Comparison of ENCODE assay signal across 9 mouse cellular contexts in genomic region chr7:89370917-89371316, GRCm38 (mm10). TPM values are rescaled to one million over a fixed set of nuclear protein-coding genes. Genes with fewer than 3 reads are reported as not detected.
DNase-seq lines count a peak whose midpoint lies in the region; ATAC-seq and TF ChIP-seq lines count a peak whose summit lies in the region.
"Had no signal": no experiment of that assay in that cellular context is flagged by ENCODE, and none has a peak within 500 bp of the region (broad histone marks: within the 10 kb centered on the region; RNA-seq: fewer than 3 reads in every experiment).

No protein-coding gene starts in this region.

- no peak overlapping the region for H3K9ac ChIP-seq in kidney, postnatal 0 days (ENCODE audit: low read depth, low read length)
- H3K9ac ChIP-seq: liver, embryonic 13.5 days had no signal

- no peaks in the 10 kb centered on the region for H3K27me3 ChIP-seq in kidney, postnatal 0 days (ENCODE audit: insufficient read depth, low read length)
- H3K27me3 ChIP-seq: liver, embryonic 13.5 days had no signal

- no peaks in the 10 kb centered on the region for H3K36me3 ChIP-seq in kidney, postnatal 0 days (ENCODE audit: insufficient read depth, low read length)
- H3K36me3 ChIP-seq: liver, embryonic 13.5 days had no signal

- TF ChIP-seq CTCF in kidney, postnatal 0 days (IDR thresholded peaks at IDR 0.05; ENCODE audit: low read depth): peak; percentile 62

- H3K4me2 ChIP-seq in kidney, postnatal 0 days (ENCODE audit: low read length): no peak overlapping the region
- H3K4me2 ChIP-seq: liver, embryonic 13.5 days had no signal

- ATAC-seq in kidney, postnatal 0 days (replicated peaks; ENCODE audit: low FRiP score, low read depth): no peak

- no peak overlapping the region for H3K4me3 ChIP-seq in kidney, postnatal 0 days (replicated peaks; ENCODE audit: low read depth, low read length)
- H3K4me3 ChIP-seq: liver, embryonic 13.5 days had no signal

- DNase-seq in adrenal gland, adult 2 months: peak; percentile 58
- DNase-seq in adrenal gland, adult 18-20 months (ENCODE audit: low spot score in 2 of 2): no peak
- DNase-seq in ovary, adult 18-20 months (ENCODE audit: low spot score): peak; percentile 38
- no peak for DNase-seq in ovary, postnatal 10 days (ENCODE audit: low spot score)
- peak; percentile 40 for DNase-seq in embryo, embryonic 11 days
- DNase-seq in kidney, postnatal 0 days (ENCODE audit: low spot score): peak; percentile 65
- DNase-seq in lung, postnatal 14 days: peak; percentile 58
- peak; percentile 12 for DNase-seq in thymus, postnatal 4 days
- DNase-seq: liver, embryonic 13.5 days had no signal

- H3K9me3 ChIP-seq in kidney, postnatal 0 days (replicated peaks; ENCODE audit: low read length): no peaks in the 10 kb centered on the region
- H3K9me3 ChIP-seq: liver, embryonic 13.5 days had no signal

- WGBS in kidney, postnatal 0 days: 39% methylated on average over 1 of the region's 1 CpGs

- H3K27ac ChIP-seq in kidney, postnatal 0 days: no peak overlapping the region
- H3K27ac ChIP-seq: liver, embryonic 13.5 days had no signal

- peaks cover 7% of the 10 kb centered on the region; the same call in 1 of the 2 replicates for H3K4me1 ChIP-seq in kidney, postnatal 0 days (replicated peaks; ENCODE audit: insufficient read depth, low read length)

RNA-seq across cellular contexts. Expression of gene Tmem135, which starts 33.1 kb away (rescaled TPM):
- total RNA-seq in adrenal gland, adult 2 months (2021): 100 to 1,000 TPM in 1 of 2 experiments, 10 to 100 TPM in 1; 87.3 to 125 TPM
- polyA plus RNA-seq in adrenal gland, adult 2 months (2012; rRNA removed): 300 and 469 TPM in 2 replicates
- total RNA-seq in adrenal gland, adult 18-20 months (2021): 100 to 1,000 TPM in 1 of 2 experiments, 10 to 100 TPM in 1; 98.0 to 110 TPM
- 41.6 and 45.5 TPM in 2 replicates for polyA plus RNA-seq in kidney, postnatal 0 days (2015; fragmentation: Nextera tagmentation; extraction: Ambion mirVana)

RNA-seq across cellular contexts. Expression of gene Fzd4, which starts 33.2 kb away (rescaled TPM):
- 10 to 100 TPM; 27.9 to 33.3 TPM for total RNA-seq in adrenal gland, adult 2 months (2021)
- polyA plus RNA-seq in adrenal gland, adult 2 months (2012; rRNA removed): 12.7 and 13.4 TPM in 2 replicates
- 10 to 100 TPM; 26.2 to 36.4 TPM for total RNA-seq in adrenal gland, adult 18-20 months (2021)
- polyA plus RNA-seq in kidney, postnatal 0 days (2015; fragmentation: Nextera tagmentation; extraction: Ambion mirVana): 29.6 and 30.9 TPM in 2 replicates

Comparison
In these comparisons a context has a peak if more than half of its experiments do, and no peak if none do; other contexts are left out.
1. DNase-seq: peak in adrenal gland, adult 2 months (single experiment), ovary, adult 18-20 months (single experiment), embryo, embryonic 11 days (single experiment), kidney, postnatal 0 days (single experiment), lung, postnatal 14 days (single experiment) and thymus, postnatal 4 days (single experiment); none in adrenal gland, adult 18-20 months (0 of 2) and ovary, postnatal 10 days (single experiment).